Mouse (Mus musculus): ENCODE data around the gene Insc. TPM values are rescaled to one million over a fixed set of nuclear protein-coding genes. Genes with fewer than 3 reads are reported as not detected.

Gene Insc
- polyA plus RNA-seq, 1 experiment: 1.9 TPM

- Histone ChIP-seq H3K4me3 (ENCODE audit: low read depth, low read length) (no peak overlapping the region), H3K27ac (ENCODE audit: insufficient read depth, low read depth, low read length) (no peak overlapping the region), H3K36me3 (ENCODE audit: control insufficient read depth, insufficient read depth, low read length) (no peaks in the 10 kb centered on the region), H3K27me3 (ENCODE audit: control insufficient read depth, insufficient read depth, low read length) (no peaks in the 10 kb centered on the region), H3K4me1 (ENCODE audit: control insufficient read depth, insufficient read depth, insufficient read length, low read length) (no peaks in the 10 kb centered on the region)
- TF ChIP-seq POLR2A (IDR thresholded peaks at IDR 0.05; ENCODE audit: low read depth, low read length) (no peak), CTCF (IDR thresholded peaks at IDR 0.05; ENCODE audit: extremely low read depth, insufficient read length, insufficient replicate concordance, low read depth, low read length) (no peak)
- WGBS: 82% methylated on average over 3 of the region's 3 CpGs
Measured at GRCm38 (mm10) chr7:114818351-114818750, 74.9 kb downstream of the Insc start.

DNA sequence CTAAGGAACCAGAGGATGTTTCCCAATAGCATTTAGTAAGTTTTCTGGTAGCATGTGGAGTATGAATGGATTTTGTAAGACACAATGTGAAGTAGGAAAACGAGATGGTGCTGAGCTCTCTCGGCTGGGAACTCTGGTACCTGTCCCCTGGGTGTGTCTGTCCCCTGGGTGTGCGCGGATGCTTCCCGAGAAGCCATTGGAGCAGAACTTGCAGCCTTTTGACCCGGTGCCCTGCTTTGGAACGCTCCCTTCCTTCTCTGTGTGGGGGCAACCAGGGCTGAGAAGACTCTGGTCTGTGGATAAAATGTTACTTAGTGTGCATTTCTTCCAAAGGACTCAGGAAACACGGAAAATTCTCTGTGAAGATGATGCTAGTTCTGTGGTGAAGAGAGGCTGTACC, 75.3 kb downstream of the Insc start:
- H3K4me1 ChIP-seq (ENCODE audit: control insufficient read depth, insufficient read depth, insufficient read length, low read length): no peaks in the 10 kb centered on the region
- H3K4me3 ChIP-seq (ENCODE audit: low read depth, low read length): no peak overlapping the region
- WGBS: 81% methylated on average over 8 of the region's 8 CpGs
- TF ChIP-seq POLR2A (IDR thresholded peaks at IDR 0.05; ENCODE audit: low read depth, low read length): no peak
- no peak for TF ChIP-seq CTCF (IDR thresholded peaks at IDR 0.05; ENCODE audit: extremely low read depth, insufficient read length, insufficient replicate concordance, low read depth, low read length)
- H3K36me3 ChIP-seq (ENCODE audit: control insufficient read depth, insufficient read depth, low read length): no peaks in the 10 kb centered on the region
- H3K27ac ChIP-seq (ENCODE audit: insufficient read depth, low read depth, low read length): no peak overlapping the region
- no peaks in the 10 kb centered on the region for H3K27me3 ChIP-seq (ENCODE audit: control insufficient read depth, insufficient read depth, low read length)

DNA sequence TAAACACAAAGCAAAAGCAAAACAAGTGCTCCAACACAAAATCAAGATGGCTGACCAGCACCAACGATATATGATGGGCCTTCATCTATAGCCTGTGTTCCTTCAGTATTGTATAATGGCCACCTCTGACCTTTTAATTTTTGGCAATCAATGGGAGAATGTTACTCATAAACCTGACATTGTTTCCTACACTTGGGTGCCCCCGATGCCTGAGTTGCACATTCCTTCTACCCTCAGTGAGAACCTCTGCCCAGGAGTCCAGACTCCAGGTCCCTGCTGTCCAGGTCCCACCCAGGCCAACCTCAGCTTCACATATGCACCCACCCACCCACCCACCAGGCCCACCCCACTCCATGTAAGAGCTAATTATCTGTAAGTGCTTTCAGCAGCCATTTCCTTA, 79.2 kb downstream of the Insc start:
- no peaks in the 10 kb centered on the region for H3K27me3 ChIP-seq (ENCODE audit: control insufficient read depth, insufficient read depth, low read length)
- no peaks in the 10 kb centered on the region for H3K36me3 ChIP-seq (ENCODE audit: control insufficient read depth, insufficient read depth, low read length)
- no peak overlapping the region for H3K4me3 ChIP-seq (ENCODE audit: low read depth, low read length)
- WGBS: 88% methylated on average over 2 of the region's 2 CpGs
- TF ChIP-seq POLR2A (IDR thresholded peaks at IDR 0.05; ENCODE audit: low read depth, low read length): no peak
- no peak for TF ChIP-seq CTCF (IDR thresholded peaks at IDR 0.05; ENCODE audit: extremely low read depth, insufficient read length, insufficient replicate concordance, low read depth, low read length)
- H3K27ac ChIP-seq (ENCODE audit: insufficient read depth, low read depth, low read length): no peak overlapping the region
- H3K4me1 ChIP-seq (ENCODE audit: control insufficient read depth, insufficient read depth, insufficient read length, low read length): no peaks in the 10 kb centered on the region

DNA sequence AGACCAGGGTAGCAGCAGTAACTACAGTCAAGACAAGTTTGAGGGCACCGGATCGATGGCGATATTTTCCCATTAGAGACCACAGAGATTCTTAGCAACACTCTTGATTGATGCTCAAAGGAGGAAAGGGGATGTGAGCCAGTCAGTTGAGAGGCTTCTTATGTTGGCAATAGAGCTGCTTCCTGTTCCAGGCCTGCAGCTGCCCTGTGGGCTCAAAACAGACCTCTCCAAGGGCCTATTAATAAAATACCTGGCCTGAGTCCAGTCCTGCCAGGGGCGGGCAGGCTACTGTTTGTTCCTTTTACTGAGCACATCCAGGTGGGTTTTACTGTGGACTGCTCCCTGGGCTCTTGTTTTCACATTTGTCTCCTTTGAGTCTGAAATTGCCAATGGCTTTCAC, 83.9 kb downstream of the Insc start:
- TF ChIP-seq POLR2A (IDR thresholded peaks at IDR 0.05; ENCODE audit: low read depth, low read length) (no peak), CTCF (IDR thresholded peaks at IDR 0.05; ENCODE audit: extremely low read depth, insufficient read length, insufficient replicate concordance, low read depth, low read length) (no peak)

GRCm38 (mm10) chr7:114832257-114832940, 88.9 kb downstream of the Insc start:
- WGBS: 47% methylated on average over 3 of the region's 3 CpGs

More for the DNA sequence above, 83.9 kb downstream of the Insc start:
- no peak overlapping the region for H3K4me3 ChIP-seq (ENCODE audit: low read depth, low read length)
- WGBS: 50% methylated on average over 4 of the region's 4 CpGs
- no peaks in the 10 kb centered on the region for H3K36me3 ChIP-seq (ENCODE audit: control insufficient read depth, insufficient read depth, low read length)
- no peaks in the 10 kb centered on the region for H3K27me3 ChIP-seq (ENCODE audit: control insufficient read depth, insufficient read depth, low read length)
- H3K27ac ChIP-seq (ENCODE audit: insufficient read depth, low read depth, low read length): no peak overlapping the region
- H3K4me1 ChIP-seq (ENCODE audit: control insufficient read depth, insufficient read depth, insufficient read length, low read length): no peaks in the 10 kb centered on the region

GRCm38 (mm10) chr7:114834504-114834903, 91.0 kb downstream of the Insc start:
- TF ChIP-seq POLR2A (IDR thresholded peaks at IDR 0.05; ENCODE audit: low read depth, low read length) (no peak), CTCF (IDR thresholded peaks at IDR 0.05; ENCODE audit: extremely low read depth, insufficient read length, insufficient replicate concordance, low read depth, low read length) (no peak)
- no peak overlapping the region for H3K27ac ChIP-seq (ENCODE audit: insufficient read depth, low read depth, low read length)
- no peak overlapping the region for H3K4me3 ChIP-seq (ENCODE audit: low read depth, low read length)
- 89% methylated on average over 6 of the region's 6 CpGs for WGBS
- H3K27me3 ChIP-seq (ENCODE audit: control insufficient read depth, insufficient read depth, low read length): no peaks in the 10 kb centered on the region
- no peaks in the 10 kb centered on the region for H3K36me3 ChIP-seq (ENCODE audit: control insufficient read depth, insufficient read depth, low read length)
- no peaks in the 10 kb centered on the region; the same call in 1 of the 2 replicates for H3K4me1 ChIP-seq (ENCODE audit: control insufficient read depth, insufficient read depth, insufficient read length, low read length)

More at GRCm38 (mm10) chr7:114832257-114832940, 88.9 kb downstream of the Insc start:
- Histone ChIP-seq H3K4me3 (ENCODE audit: low read depth, low read length) (no peak overlapping the region), H3K4me1 (ENCODE audit: control insufficient read depth, insufficient read depth, insufficient read length, low read length) (no peaks in the 10 kb centered on the region; the same call in 1 of the 2 replicates), H3K27me3 (ENCODE audit: control insufficient read depth, insufficient read depth, low read length) (no peaks in the 10 kb centered on the region), H3K36me3 (ENCODE audit: control insufficient read depth, insufficient read depth, low read length) (no peaks in the 10 kb centered on the region), H3K27ac (ENCODE audit: insufficient read depth, low read depth, low read length) (no peak overlapping the region)
- no peak for TF ChIP-seq POLR2A (IDR thresholded peaks at IDR 0.05; ENCODE audit: low read depth, low read length)
- no peak for TF ChIP-seq CTCF (IDR thresholded peaks at IDR 0.05; ENCODE audit: extremely low read depth, insufficient read length, insufficient replicate concordance, low read depth, low read length)

DNA sequence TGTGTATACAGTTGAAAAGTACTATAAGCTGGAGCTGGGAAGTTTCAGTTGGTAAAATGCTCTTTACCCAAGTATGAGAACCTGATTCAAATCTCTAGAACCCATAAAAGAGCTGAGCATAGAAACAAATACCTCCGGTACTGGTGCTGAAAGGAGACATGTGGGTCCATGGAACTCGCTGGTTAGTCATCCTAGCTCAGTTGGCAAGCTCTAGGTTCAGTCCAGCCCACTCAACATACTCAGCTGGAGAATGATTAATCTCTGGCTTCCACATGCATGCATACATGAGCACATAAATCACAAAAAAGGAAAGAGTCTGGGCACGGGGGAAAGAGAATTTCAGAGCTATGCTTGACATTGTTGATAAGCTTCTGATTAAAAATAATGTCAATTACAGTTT, 93.8 kb downstream of the Insc start:
- WGBS: 48% methylated on average over 3 of the region's 3 CpGs
- TF ChIP-seq POLR2A (IDR thresholded peaks at IDR 0.05; ENCODE audit: low read depth, low read length) (no peak), CTCF (IDR thresholded peaks at IDR 0.05; ENCODE audit: extremely low read depth, insufficient read length, insufficient replicate concordance, low read depth, low read length) (no peak)
- Histone ChIP-seq H3K36me3 (ENCODE audit: control insufficient read depth, insufficient read depth, low read length) (no peaks in the 10 kb centered on the region), H3K4me3 (ENCODE audit: low read depth, low read length) (no peak overlapping the region), H3K27me3 (ENCODE audit: control insufficient read depth, insufficient read depth, low read length) (no peaks in the 10 kb centered on the region), H3K27ac (ENCODE audit: insufficient read depth, low read depth, low read length) (no peak overlapping the region), H3K4me1 (ENCODE audit: control insufficient read depth, insufficient read depth, insufficient read length, low read length) (peaks cover 8% of the 10 kb centered on the region; the same call in 1 of the 2 replicates)

Data from small intestine, adult 2 months (tissue).